Mouse (Mus musculus) adrenal gland, postnatal 10 days (tissue): ENCODE data around the gene Eif3f. TPM values are rescaled to one million over a fixed set of nuclear protein-coding genes. Genes with fewer than 3 reads are reported as not detected.

Source experiments
- DNase-seq: peaks from one replicate; pipeline ENCODE4 v3.0.0; 2021; ENCODE audit warnings: mixed read lengths
- total RNA-seq, 2 experiments: library from RNA; stranded (reverse); gene quantifications; 2 replicates each; pipeline ENCODE4 v1.2.3; 2021

The Eif3f gene
- total RNA-seq, 2 experiments from 2014 or later, result 156 to 162 TPM

DNA sequence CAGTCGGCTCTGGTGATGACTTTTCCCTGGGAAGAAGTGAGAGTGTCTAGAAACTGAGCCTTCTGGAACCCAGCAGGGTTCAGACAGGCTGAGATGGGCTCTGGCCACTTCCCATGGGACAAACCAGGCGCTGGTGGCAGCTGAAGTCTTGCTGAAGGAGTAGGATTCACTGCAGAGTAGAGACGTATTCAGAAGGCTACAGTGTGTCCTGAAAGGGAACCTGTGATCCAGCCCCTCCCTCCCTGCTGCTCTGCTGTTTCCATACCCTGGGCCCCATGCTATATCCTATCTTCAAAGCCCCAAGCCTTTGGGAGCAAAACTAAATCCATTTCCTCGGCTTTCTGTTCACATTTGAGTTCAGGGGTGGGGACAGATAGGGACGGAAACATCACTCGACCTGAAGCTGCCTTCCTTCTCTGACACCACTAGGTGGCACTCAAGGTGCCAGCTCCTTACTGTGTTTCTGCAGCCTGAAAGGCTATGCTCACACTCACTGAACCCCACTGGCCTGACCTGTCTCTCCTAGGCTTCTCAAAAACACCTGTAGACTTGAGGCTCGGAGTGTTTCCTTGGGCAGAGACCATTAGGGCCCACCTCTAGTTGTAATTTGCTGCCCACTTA, 32.6 kb downstream of the Eif3f start:
- peak; percentile 67 for DNase-seq

GRCm38 (mm10) chr7:108968201-108968600, 34.0 kb downstream of the Eif3f start:
- peak; percentile 43 for DNase-seq

DNA sequence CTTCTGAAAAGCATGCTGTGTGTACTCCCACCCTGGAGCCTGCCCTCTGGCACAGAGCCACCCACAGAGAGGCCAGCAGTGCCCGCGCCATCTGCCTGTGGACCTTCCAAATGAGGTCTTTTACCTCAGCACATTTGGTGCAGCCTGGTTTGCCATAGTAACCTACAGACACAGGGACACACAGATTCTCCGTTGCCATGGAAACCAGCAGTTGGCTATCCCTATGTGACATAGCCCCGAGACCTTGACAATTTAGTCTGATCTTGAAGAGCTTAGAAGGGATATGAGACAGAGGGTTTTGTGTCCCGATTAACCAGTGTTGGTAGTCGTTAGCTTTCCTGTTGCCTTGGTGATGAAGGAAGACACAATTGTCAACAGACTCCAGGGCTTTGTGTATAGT, 38.1 kb downstream of the Eif3f start:
- peak; percentile 48 for DNase-seq

GRCm38 (mm10) chr7:108985934-108986708, 51.9 kb downstream of the Eif3f start:
- no peak for DNase-seq

DNA sequence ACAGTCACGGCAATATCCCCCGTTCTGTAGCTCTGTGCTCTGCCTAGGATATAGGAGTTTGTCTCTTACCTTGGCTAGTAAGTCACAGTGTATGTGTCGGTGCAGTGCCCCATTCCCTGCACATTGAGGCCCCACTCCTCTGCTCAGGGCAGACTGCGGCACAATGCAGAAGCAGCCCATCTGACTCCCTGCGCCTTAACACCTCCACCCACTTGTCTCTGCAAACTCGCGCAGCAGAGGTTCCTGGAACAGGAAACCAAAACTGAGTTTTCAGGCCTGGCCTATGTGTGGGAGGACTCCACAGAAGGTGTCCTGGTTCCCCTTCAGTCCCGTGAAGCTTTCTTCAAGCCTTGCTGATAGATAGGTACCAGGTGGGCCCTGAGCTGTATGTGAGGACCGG, 57.0 kb downstream of the Eif3f start:
- DNase-seq, result no peak

Other genes with a start within 250 kb of the Eif3f start
- gene Olfr512, start 221.1 kb upstream of the Eif3f start, total RNA-seq, result not detected
- gene Olfr513, start 183.4 kb upstream of the Eif3f start, total RNA-seq, result not detected
- not detected for gene Olfr514, start 108.4 kb upstream of the Eif3f start, total RNA-seq
- not detected for gene Olfr516, start 83.9 kb upstream of the Eif3f start, total RNA-seq
- not detected for gene Olfr517, start 62.0 kb upstream of the Eif3f start, total RNA-seq
- not detected for gene Olfr518, start 49.4 kb upstream of the Eif3f start, total RNA-seq
- not detected for gene Olfr519, start 40.0 kb upstream of the Eif3f start, total RNA-seq
- under 1 TPM; 0.24 to 0.33 TPM for gene Nlrp10, start 4.2 kb upstream of the Eif3f start, total RNA-seq
- 10 to 100 TPM; 20.7 to 27.5 TPM for gene Tub, start 15.9 kb downstream of the Eif3f start, total RNA-seq
- gene Ric3, start 148.9 kb downstream of the Eif3f start, total RNA-seq, result 10 to 100 TPM; 15.2 to 15.4 TPM
- 10 to 100 TPM in 1 of 2 experiments, 1 to 10 TPM in 1; 8.1 to 12.5 TPM for gene Lmo1, start 240.8 kb downstream of the Eif3f start, total RNA-seq